Mouse (Mus musculus) kidney, adult 8-10 months (tissue): ENCODE measurements around the gene Prkca.

Experiments used
- DNase-seq, 2 experiments: peaks; one replicate each; pipeline ENCODE4 v3.0.0; 2022

Prkca gene

DNA sequence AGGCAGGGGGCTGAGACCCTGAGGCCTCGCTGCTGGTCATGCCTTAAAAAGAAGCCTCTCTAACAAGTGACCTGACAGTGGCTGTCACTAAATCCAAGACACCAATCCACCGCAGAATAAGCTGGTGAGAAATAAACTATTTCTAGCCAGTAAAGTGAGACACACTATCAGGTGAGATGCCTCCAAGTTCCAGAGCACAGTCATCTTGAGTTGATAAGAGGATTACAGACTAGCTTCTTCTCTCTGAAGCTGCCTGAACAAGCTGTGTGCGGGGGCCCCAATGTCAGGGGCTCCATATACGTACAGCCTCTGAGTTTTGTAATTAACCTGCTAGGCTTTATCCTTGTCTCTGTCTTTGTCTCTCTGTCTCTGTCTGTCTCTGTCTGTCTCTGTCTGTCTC is 115.2 kb downstream of the Prkca start:
- DNase-seq = no peak

DNA sequence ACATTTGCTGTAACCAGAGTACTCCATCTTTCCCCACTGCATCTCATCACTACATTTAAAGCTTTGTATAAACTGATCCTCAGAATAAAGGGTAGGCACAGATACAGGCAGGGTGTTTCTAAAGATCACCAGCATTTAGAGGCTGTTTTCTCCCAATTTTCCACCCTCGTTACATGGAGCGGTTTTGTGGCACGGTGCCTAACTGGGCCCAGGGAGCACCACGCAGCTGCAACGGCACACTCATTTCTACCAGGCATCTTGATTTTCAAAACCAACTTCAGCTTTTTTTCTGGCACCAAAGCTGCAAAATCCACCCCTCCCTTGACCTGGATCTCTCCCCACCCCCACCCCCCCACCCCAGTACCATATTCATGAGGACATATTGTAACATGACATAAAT is 117.5 kb downstream of the Prkca start:
- no peak for DNase-seq

DNA sequence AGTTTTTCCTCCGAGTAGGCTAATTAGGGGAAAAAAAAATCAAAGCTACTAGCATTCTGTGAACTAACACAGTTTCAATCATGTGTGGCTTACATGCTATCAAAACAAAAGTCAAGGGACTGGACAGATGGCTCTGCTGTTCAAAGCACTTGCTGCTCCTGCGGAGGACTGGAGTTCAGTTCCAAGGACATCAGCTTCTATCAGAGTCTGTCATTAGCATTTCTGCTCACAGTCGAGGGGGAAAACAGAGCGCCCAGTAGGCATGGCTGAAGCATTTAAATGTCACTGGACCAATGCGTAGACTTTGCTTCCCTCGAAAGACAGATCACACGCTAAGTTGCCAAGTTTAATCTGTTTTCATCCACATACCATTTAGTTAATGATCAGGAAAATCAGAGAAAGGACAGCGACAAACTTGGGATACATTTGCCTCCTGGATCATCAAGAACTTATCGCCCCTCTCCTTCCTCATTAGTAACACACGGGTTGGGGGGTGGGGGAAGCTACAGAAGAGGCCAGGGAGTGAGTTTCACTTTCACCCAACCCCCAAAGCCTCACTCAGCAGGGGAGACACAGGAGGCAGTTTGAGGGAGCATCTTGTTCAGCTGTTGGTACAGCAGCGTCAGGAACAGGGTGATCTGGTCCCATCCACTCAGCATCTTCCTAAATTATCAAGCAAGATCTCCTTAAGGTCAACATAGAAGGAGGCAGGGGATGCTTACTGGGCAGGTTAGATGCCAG is 119.3 kb downstream of the Prkca start:
- DNase-seq = no peak

DNA sequence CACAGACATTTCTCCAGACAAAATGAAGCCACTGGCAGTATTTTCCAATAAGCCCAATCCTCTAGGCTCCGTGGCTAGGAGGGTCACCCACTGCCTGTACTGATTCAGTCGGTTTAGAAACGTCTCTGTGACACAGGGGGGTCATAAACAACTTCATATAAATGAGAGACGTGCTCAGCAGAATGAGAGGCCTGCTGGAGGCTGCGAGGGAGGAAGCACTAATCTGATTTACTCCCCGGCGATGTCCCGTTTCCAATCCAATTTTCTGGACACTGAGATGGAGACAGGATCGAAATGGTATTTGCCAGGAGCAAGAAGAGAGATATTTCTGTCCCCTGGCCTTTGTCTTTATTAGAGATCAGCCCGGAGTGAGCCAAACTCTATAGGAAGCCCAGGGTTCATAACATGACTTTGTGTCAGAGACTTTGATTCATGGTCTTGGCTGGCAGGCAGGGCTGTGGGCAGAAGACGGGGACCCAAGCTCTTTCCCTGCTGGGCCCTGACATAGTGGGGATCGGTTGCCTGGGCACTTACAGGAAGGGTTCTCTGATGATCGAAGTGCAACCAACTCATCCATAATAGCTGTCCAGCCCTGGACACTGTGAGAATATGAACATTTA is 120.0 kb downstream of the Prkca start:
- DNase-seq = no peak

DNA sequence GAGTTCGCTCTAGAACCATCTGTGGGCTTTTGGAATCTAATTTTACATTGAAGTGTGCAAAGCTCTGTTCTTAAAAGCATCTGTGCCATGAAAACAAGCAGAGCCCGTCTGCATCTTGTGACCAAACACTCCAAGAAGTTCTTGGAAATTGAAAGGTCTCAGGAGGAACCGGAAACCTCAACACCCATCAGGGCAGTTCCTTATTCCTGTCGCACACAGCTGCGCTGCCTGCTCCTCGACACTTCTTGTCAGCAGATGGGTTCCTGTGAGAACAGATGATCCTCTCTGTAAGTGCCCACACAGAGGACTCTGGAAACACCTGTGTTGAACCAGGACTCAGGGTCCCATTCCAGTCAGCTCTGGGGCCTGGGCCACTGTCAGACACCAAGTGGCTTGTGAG is 120.6 kb downstream of the Prkca start:
- no peak for DNase-seq

DNA sequence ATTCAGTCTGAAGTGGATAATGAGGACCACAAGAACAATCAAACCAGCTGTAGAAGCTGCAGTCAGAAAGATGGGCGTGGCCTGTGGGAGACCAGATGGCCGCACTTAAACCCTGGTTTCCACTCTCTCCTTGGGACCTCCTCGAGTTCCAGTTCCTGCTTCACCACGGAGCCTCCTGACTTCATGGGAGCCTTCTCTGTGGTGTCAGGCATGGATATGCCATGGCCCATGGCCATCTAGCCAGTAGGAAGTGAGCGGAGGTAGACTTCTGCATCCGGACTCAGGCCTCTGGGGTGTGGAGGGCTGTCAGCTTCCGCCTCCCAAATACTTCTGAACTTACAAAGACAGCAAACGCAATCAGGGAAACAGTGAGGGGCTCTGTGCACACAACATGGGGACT is 121.1 kb downstream of the Prkca start:
- no peak for DNase-seq

DNA sequence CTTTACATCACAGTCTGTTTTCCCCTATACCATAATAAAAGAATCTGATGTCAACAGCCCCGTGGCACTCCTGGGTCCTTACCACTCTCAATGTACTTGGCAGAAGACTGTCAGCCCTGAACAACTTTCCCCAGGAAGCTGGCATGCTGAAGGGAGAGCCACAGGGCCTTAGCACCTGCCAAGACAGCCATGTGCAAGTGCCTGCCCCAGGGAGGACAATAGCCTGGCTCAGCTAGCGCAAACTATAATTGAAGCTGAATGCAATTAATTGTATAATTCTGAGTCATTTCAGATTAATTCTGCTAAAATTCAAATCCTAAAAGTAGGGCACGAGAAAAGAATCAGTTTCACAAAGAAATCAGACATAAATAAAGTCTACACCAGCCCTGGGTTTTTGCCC is 121.7 kb downstream of the Prkca start:
- DNase-seq = no peak

DNA sequence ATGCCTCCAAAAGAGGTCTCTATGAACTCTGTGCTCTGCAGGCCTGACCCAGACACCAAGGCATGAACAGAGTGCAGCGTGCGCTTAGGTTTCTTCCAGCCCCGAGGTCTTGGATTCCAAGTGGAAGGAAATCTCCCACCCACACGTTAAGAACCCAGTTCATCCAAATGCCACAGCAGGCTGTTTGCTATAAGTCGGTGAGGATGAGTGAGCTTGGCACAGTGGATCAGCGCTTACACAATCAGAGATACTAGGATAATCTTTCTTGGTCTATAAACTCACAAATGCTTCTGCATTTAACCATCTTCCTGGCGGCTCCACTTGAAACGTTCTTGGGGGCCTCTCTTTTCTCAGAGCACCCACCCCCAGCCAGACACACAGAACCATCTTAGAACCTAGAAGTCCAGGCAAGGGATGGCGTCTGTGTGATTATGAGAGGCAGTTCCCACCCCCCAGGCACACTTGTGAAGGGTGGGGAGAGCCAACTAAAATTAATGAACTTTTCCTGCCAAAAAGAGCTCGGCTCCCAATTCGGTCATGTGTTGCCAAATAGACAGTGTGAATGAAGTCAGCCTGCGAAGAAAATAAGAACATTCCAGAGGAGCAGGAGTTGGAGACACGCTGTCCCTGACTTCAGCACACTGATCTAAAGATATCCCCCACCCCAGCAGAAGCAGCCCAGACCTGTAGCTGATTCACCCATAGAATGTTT is 122.4 kb downstream of the Prkca start:
- no peak for DNase-seq

DNA sequence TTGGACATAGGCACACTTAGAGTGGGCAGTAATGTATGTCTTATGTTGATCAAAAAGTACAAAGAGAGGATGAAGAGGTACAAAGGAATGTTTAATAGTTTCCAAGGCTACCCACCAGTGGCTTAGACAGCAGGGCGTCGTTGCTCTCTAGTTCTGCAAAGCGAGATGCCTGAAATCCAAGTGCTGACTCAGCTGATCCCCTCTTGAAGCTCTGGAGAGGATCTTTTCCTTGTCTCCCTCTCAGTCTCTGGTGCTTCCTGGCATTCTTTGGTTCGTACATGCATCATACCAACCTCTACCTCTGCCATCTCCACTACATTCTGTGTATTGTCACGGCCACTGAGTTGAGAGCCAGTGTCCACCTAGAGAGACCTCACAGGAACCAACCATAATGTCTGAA is 123.1 kb downstream of the Prkca start:
- DNase-seq = no peak

DNA sequence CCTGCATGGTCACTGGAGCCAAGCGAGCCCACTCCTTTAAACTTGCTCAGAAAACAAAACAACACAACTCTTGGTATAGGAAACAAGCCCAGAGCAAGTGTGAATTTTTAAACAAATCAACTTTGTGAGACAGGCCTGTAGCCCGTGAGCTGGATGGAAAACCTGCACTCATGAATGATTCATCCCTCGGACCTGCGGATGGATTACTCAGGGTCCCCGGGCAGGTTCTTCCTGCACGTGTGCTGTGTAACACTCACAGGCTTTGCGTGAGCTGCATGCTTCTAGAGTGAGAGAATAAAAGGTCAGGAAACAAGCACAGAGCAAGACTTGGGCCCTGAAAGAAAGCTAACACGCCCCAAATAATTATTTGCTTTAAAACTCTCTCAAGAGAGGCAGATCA is 126.7 kb downstream of the Prkca start:
- DNase-seq = no peak

DNA sequence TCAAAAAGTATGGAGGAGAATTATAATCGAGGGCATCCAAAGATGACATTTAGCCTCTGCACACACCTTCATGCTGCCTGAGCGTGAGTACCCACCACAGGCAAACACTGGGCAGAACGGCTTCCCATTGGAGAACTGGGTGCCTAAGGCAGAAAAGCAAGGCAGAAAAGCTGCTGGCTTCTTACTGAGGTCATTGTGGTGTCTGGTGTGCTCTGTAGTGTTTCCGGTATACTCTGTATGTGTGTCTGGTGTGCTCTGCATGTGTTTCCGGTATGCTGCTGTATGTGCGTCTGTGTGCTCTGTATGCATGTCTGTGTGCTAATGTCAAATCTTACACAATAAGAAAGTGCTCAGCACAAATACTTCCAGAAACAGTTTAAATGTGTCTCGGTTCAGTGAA is 127.7 kb downstream of the Prkca start:
- DNase-seq = no peak

DNA sequence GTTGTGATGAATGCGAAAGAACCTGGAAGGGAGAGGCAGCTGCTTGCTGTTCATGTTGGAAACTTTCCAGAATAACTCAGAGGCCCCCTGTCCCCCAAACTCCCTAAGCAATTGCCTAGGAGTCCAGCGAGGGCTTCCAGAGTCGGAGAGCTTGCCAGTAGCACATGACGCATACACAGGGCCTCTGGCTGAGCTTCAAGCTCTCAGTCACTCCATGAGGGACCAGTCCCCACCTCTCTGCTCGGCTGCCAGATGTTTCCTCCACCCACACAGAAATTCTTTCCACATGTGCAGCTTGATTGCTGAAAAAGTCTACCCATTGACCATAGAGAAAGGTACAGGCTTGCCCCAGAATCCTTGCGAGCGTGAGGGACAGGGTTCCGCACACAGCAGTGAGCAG is 128.3 kb downstream of the Prkca start:
- DNase-seq = no peak

DNA sequence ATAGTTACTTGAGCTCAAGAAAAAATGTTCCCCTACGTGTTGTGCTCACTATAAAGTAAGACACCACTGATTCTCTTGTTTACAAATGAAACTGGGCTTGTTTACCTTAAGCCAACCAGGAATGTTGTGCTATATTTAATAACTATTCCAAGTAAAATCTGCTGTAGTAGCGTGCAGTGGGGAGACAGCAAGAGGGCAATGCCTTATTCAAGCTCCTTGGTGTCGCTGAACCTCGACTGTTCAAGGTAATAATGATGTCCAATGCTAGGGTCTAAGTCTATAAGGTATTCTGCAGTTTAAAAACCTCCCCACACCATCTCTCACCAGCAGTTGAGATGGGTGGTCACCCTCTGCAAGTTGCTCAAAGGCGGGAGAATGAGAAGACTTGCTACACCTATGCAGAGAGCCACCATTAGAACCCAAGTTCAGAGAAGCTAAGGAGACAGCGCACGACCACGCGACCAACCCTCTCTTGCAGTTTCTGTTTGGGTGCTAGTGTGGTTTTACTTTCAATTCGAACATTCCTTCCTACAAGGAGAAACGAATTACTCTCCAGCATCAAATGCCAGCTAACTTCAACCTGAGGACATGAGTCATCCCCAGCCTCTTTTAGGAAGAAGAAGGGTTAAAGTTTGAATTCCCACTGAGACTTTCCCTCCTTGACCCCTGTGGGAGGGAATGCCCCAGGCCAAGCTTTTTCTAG is 129.1 kb downstream of the Prkca start:
- DNase-seq = no peak

DNA sequence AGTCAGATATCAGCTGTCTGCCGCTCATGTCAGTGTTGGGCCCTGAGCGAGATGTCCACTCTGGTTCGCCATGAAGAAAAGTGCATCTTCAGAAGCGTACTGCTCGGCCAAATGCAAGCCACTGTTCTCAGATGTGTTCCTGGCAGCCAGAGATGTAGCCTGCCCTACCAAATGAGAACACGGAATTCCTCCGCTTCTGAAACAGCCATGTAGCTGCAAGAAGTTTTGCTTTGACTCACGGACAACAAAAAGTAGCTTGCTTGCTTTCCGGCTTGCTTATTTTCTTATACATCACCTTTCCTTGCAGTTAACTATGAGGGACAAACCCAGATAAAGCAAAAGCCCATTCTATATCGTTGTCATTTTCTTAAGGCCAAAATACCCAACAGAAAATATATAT is 129.9 kb downstream of the Prkca start:
- no peak for DNase-seq

DNA sequence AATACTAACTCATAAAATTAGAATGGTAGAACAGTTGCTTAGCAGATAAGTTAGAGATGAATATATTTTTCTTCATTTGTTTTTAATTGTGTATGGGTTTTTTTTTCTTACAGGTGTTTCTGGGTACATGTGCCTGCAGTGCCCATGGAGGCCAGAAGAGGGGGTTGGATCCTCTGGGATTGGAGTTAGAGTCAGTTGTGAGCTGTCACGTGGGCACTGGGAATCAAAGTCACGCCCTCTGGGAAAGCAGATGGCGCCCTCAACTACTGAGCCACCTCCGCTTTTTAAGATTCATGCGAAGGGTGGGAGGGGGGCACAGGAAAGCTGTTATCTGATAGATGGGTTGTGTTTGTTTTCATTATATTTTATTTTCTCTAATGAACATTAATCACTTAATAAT is 131.1 kb downstream of the Prkca start:
- no peak for DNase-seq

DNA sequence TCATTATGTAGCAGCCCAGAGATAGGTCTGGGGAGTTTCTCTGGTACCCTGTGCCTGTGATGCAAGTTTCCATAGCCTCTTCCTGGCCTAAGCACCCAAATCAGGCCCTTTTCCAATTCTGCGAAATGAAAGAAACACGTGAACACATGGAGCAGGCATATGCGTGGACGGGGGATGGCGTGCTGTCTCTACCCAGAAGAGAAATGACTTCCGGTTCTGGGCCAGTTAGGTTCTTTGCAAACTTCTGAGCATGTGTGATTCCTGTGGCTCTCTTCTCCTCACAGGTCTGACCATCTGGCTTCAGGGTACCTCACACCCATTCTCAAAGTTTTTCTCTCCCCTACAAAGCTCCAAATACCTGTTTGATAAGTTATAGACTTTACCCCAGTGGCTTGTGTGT is 131.7 kb downstream of the Prkca start:
- no peak for DNase-seq

DNA sequence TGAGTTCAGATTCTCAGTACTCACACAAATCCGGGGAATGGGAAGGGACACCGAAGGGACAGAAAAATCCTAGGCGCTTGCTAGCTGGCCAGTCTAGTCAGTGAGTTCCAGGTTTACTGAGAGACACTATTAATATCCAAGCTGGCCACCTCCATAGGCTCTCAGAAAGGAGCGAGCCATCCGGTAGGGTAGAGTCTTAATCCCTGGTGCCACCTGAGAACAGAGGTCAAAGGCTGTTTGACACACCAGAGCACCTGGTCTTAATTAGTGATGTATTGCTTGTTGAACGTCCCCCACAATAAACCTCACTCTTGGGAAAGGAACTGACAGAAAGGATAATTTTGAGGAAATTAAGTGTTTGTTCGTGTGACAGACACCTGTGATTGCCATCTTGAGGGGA is 133.0 kb downstream of the Prkca start:
- no peak for DNase-seq

DNA sequence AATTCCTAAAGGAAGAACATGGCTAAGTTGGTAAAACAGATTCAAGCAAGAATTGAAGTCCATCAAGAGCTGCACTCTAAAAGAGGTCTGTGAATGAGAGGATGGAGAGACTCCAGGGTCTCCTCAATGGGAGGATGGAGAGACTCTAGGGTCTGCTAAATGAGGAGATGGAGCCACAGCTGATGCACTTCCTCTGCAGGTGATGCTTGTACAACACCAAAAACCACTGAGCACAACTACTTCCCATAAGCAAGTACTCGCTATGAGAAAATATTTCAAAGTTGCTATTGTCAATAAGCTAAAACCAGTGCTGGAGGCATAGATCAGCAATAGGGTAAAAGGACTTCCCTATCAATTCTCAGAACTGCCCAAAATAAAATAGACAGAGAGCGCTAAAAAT is 137.1 kb downstream of the Prkca start:
- no peak for DNase-seq

DNA sequence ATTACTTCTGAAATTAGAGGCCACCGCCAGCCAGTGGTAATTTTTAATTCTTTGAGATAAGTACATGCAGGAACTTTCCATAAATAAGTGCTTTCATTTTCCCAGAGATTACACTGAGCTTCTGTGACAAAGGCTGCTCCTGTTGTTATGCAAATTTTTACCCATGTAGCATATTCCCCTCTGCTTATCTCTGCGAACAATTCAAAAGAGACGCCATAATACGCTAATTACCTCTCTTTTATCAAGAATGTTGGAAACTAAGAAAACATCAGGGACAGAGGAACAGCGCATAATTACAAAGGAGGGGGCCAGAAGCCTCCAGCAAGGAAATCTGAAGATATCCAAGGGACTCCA is 138.9 kb downstream of the Prkca start:
- no peak for DNase-seq

DNA sequence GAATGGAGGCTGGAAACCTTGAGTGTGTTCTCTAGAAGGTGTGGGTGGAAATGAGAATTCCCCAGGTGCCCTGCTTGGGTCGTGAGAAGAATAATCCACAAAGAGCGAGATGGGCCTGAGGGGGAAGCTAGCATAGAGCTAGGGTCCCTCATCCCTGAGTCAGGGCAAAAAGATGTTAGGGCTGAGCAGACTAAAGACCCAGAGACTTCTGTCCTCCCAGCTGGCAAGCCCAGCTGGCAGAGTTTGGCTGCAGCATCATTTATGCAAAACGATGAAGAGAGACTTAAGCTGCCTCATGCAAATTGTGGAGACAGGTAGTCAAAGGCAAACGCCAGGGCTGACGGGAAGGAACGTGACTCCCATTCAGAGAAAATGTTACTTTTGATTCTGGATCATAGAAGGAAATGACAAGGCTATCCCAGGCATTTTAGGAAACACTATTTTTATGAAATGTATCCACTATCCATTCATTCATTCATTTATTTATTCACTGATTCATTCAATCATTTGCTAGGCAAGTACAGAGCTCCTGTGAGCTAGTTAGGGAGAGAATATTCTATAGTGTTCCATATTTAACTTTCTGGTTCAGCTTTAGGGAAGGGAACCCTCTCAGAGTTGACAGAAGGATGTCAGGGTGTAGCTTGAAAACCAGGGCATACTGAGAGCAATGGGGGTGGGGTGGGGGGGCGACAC is 139.4 kb downstream of the Prkca start:
- no peak for DNase-seq

DNA sequence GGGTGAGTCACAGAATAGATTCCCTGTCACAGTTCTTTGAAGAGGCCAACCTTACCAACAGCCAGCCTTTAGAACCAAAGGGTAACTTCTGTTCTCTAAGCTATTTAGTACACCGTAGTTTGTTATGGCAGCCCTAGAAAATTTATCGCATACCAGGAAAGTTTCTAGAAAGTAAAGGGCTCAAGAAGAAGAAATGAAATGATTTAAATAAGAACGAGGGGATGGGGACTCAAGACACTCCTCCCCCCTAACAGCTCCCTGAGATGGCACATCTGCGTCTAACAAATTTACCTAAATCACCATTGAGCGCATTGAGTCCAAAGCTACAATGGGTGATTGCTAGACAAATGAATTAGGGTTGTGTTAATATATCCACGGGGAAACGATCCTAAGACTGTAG is 140.9 kb downstream of the Prkca start:
- DNase-seq = no peak

DNA sequence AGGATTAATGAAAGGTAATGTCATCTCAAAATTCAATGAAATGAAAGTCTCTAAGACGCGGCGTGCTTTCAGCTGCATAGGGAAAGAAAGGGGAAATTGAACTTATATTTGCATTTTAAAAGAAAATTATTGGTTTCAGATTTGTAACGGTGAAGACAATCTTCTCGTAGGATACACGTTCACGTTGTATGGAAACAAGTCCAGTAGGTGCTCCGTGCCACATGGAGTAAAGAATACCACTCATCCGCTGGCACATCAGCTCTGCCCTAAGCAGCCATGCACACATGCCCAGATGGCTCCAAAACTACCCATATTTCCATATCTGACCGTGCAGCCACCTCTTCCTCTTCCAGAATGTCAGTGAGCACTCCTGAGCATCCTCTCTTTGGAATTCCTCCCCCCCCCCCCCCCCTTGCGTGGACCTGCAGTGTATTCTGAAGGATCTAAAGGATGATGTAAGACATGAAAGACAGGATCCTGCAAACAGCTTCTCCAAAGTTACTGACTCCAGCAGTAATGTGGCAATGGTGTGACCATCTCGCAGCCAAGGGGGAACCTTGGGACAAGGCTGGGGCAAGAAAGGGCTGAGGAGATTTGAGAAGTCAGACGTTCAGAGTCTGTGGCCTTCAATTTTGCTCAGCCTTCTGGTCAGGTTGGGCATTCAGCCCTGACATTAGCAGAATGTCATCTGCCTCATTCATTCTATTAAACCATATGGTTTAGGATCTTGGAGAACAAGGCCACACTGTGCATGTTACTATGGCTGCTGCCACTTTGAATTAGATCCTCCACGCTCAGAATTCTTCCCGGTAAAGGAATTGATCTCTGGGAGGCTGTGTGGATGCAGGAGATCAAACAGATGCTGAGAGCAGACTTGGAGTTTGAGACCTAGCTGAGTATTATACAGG is 142.8 kb downstream of the Prkca start:
- no peak for DNase-seq
